In the genomic region with DNA sequence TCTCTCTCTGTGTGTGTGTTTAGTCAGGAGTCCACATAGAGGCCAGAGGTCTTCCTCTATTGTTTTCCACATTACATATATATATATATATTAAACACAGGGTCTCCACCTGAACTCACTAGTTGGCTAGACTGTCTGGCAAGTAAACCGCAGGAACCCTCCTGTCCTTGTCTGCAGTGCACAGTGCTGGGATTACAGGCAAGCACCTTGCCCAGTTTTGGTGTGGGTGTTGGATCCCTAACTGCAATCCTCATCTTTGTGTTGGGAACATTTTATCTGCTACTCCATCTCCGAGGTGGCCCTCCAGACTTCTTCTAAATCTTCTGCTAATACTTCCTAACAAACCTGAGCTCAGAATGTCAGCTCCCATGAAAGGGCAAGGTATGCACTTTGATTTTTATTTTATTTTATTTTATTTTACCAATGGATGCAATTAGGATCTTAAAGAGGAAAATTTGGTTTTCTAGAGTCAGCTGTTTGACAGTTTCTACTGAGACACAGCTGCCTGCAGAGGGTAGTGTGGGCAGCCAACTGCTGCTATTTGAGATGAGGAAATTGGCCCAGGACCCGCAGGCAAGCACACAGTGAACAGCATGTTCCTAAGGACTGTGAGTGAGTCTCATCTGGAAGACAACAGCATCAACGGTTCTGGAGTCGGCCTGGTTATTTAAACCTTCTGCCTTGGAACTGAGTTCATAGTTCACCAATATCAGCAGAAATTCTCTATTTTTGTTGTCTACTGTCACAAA, we compare ENCODE assay signal across 11 mouse cellular contexts.
A peak's percentile ranks its signal among the peaks of the same experiment; 100 is the strongest.
DNase-seq lines count a peak whose midpoint lies in the region; TF ChIP-seq lines count a peak whose summit lies in the region.
"Had no signal": no experiment of that assay in that cellular context is flagged by ENCODE, and none has a peak within 500 bp of the region (broad histone marks: within the 10 kb centered on the region; RNA-seq: fewer than 3 reads in every experiment).

No protein-coding gene starts in this region.

- H3K27me3 ChIP-seq in thymus, adult 2 months (ENCODE audit: control insufficient read depth, insufficient read depth, low read length): no peaks in the 10 kb centered on the region
- H3K27me3 ChIP-seq: embryonic facial prominence, embryonic 12.5 days; neural tube, embryonic 12.5 days; Patski had no signal

- no peak overlapping the region for H3K27ac ChIP-seq in thymus, adult 2 months (ENCODE audit: control insufficient read depth, insufficient read depth, low read length)
- H3K27ac ChIP-seq: embryonic facial prominence, embryonic 12.5 days; neural tube, embryonic 12.5 days had no signal

- WGBS in thymus, adult 2 months: 55% methylated on average over 5 of the region's 5 CpGs

- TF ChIP-seq POLR2A in thymus, adult 2 months (IDR thresholded peaks at IDR 0.05; ENCODE audit: control insufficient read depth, extremely low read depth, insufficient read depth, low read length, poor library complexity): no peak

- no peaks in the 10 kb centered on the region for H3K36me3 ChIP-seq in thymus, adult 2 months (ENCODE audit: control insufficient read depth, insufficient read depth, low read length)
- H3K36me3 ChIP-seq: embryonic facial prominence, embryonic 12.5 days; neural tube, embryonic 12.5 days had no signal

- DNase-seq in left cerebral cortex, adult 11 months (ENCODE audit: low spot score): peak; percentile 25
- DNase-seq in left cerebral cortex, adult 8-10 months (ENCODE audit: low spot score in 2 of 2): no peak
- DNase-seq in gastrocnemius, postnatal 10 days: peak; percentile 45
- DNase-seq in layer of hippocampus, adult 18-20 months (ENCODE audit: low spot score in 2 of 2): peak; percentile 16 to 69
- DNase-seq in lung, postnatal 4 days: peak; percentile 44 to 68
- DNase-seq in thymus, adult 2 months: no peak
- no peak for DNase-seq in cerebellum, adult 9-10 months
- DNase-seq in natural killer cell, adult 2 months (ENCODE audit: low spot score in 2 of 2): no peak

- no peak for TF ChIP-seq CTCF in thymus, adult 2 months (IDR thresholded peaks at IDR 0.05; ENCODE audit: borderline replicate concordance, control insufficient read depth, extremely low read depth, insufficient read depth, low read length, poor library complexity)

- H3K4me1 ChIP-seq in thymus, adult 2 months (replicated peaks; ENCODE audit: control insufficient read depth, insufficient read depth, low read length): peaks cover 4% of the 10 kb centered on the region
- H3K4me1 ChIP-seq: embryonic facial prominence, embryonic 12.5 days; neural tube, embryonic 12.5 days had no signal

- H3K4me3 ChIP-seq in thymus, adult 2 months (ENCODE audit: control insufficient read depth, insufficient read depth, low read length): no peak overlapping the region
- H3K4me3 ChIP-seq: embryonic facial prominence, embryonic 12.5 days; neural tube, embryonic 12.5 days had no signal

Comparison
In these comparisons a context has a peak if more than half of its experiments do, and no peak if none do; other contexts are left out.
1. DNase-seq: peak in left cerebral cortex, adult 11 months (single experiment), gastrocnemius, postnatal 10 days (single experiment), layer of hippocampus, adult 18-20 months (2 of 2) and lung, postnatal 4 days (2 of 2); none in left cerebral cortex, adult 8-10 months (0 of 2), thymus, adult 2 months (single experiment), cerebellum, adult 9-10 months (single experiment) and natural killer cell, adult 2 months (0 of 2).